Mouse (Mus musculus) embryonic fibroblast, embryonic 13.5 days (primary cell): ENCODE measurements around the gene Myom3.

Source experiments
- CTCF ChIP-seq: IDR thresholded peaks from 2 replicates; pipeline ENCODE4 v1.5.1; 2011; ENCODE audit warnings: mild to moderate bottlenecking, control low read depth, low read length, moderate library complexity, borderline replicate concordance; ENCODE audit not compliant: insufficient read depth
- POLR2A ChIP-seq: IDR thresholded peaks from 2 replicates; pipeline ENCODE4 v1.6.1; 2011; ENCODE audit warnings: low read depth, mild to moderate bottlenecking, control low read depth, low read length, moderate library complexity

GRCm38 (mm10) chr4:135814896-135815295, 55.4 kb downstream of the Myom3 start:
- no peak for TF ChIP-seq CTCF
- no peak for TF ChIP-seq POLR2A
